9 mouse cellular contexts compared by ENCODE assay signal in genomic region chr10:83197690-83198336, GRCm38 (mm10).
A peak's percentile ranks its signal among the peaks of the same experiment; 100 is the strongest.
DNase-seq lines count a peak whose midpoint lies in the region; ATAC-seq and TF ChIP-seq lines count a peak whose summit lies in the region.
"Had no signal": no experiment of that assay in that cellular context is flagged by ENCODE, and none has a peak within 500 bp of the region (broad histone marks: within the 10 kb centered on the region; RNA-seq: fewer than 3 reads in every experiment).

No protein-coding gene starts in this region.

- TF ChIP-seq CTCF in olfactory bulb, adult 2 months (IDR thresholded peaks at IDR 0.05; ENCODE audit: insufficient read depth, low read depth, low read length) = peak; percentile 83

- TF ChIP-seq POLR2A in olfactory bulb, adult 2 months (IDR thresholded peaks at IDR 0.05; ENCODE audit: insufficient read depth, low read depth, low read length) = no peak

- H3K9ac ChIP-seq in kidney, embryonic 15.5 days = no peak overlapping the region
- H3K9ac ChIP-seq: heart, embryonic 13.5 days had no signal

- no peak overlapping the region for H3K4me3 ChIP-seq in kidney, embryonic 15.5 days (replicated peaks)
- H3K4me3 ChIP-seq in olfactory bulb, adult 2 months (ENCODE audit: insufficient read depth, low read depth, low read length) = no peak overlapping the region
- H3K4me3 ChIP-seq: heart, embryonic 13.5 days had no signal

- 47% methylated on average over 11 of the region's 11 CpGs for WGBS in kidney, embryonic 15.5 days
- WGBS in olfactory bulb, adult 2 months = 51% methylated on average over 11 of the region's 11 CpGs

- H3K4me2 ChIP-seq in kidney, embryonic 15.5 days = no peak overlapping the region
- H3K4me2 ChIP-seq: heart, embryonic 13.5 days had no signal

- ATAC-seq in kidney, embryonic 15.5 days (replicated peaks; ENCODE audit: low FRiP score) = 0 out of 2 replicates have a peak, but pooled peaks have one; percentile 4

- no peaks in the 10 kb centered on the region for H3K9me3 ChIP-seq in kidney, embryonic 15.5 days (replicated peaks)
- H3K9me3 ChIP-seq: heart, embryonic 13.5 days had no signal

- no peaks in the 10 kb centered on the region for H3K4me1 ChIP-seq in kidney, embryonic 15.5 days
- peaks cover 25% of the 10 kb centered on the region for H3K4me1 ChIP-seq in olfactory bulb, adult 2 months (ENCODE audit: control insufficient read depth, insufficient read depth, low read length)

- peak; percentile 77 for DNase-seq in 416B (ENCODE audit: low read depth)
- DNase-seq in MN1 (ENCODE audit: low spot score) = peak; percentile 51
- DNase-seq in cerebellum, adult 8-10 months = peak; percentile 79
- DNase-seq in frontal cortex, postnatal 36 days (ENCODE audit: low spot score in 2 of 2) = peak; percentile 77 to 84
- peak; percentile 75 for DNase-seq in liver
- peak; percentile 87 for DNase-seq in thymus, postnatal 14 days

- H3K36me3 ChIP-seq in kidney, embryonic 15.5 days = no peaks in the 10 kb centered on the region
- H3K36me3 ChIP-seq: heart, embryonic 13.5 days had no signal

- H3K27me3 ChIP-seq in kidney, embryonic 15.5 days = no peaks in the 10 kb centered on the region
- H3K27me3 ChIP-seq: heart, embryonic 13.5 days had no signal

- no peak overlapping the region for H3K27ac ChIP-seq in kidney, embryonic 15.5 days
- H3K27ac ChIP-seq in olfactory bulb, adult 2 months (ENCODE audit: insufficient read depth, low read depth, low read length) = no peak overlapping the region
- H3K27ac ChIP-seq: heart, embryonic 13.5 days had no signal
